Mouse (Mus musculus) MEL (cell line): ENCODE results near the gene Zdhhc14.

Source experiments
- MAZ ChIP-seq: IDR thresholded peaks from 2 replicates; pipeline ENCODE4 v1.6.1; 2012; ENCODE audit warnings: low read depth, mild to moderate bottlenecking, inconsistent platforms, low read length, improper control_type of control experiment
- POLR2A ChIP-seq, 2 experiments: IDR thresholded peaks; 2 replicates each; pipeline ENCODE4 v1.6.1; 2011 to 2012; ENCODE audit warnings: low read length in 2 of 2, mild to moderate bottlenecking in 2 of 2, control low read depth in 1 of 2, improper control_type of control experiment in 1 of 2, low read depth in 1 of 2, moderate library complexity in 1 of 2; ENCODE audit not compliant: control insufficient read depth in 1 of 2, insufficient read depth in 1 of 2, poor library complexity in 1 of 2

- TF ChIP-seq POLR2A (IDR thresholded peaks at IDR 0.05; ENCODE audit: control insufficient read depth in 1 of 2, insufficient read depth in 1 of 2, low read depth in 1 of 2, low read length in 2 of 2, poor library complexity in 1 of 2), result no peak
- TF ChIP-seq MAZ, result no peak
Measured at GRCm38 (mm10) chr17:5713141-5713540, 220.8 kb downstream of the Zdhhc14 start.
